Mouse (Mus musculus) erythroblast, embryonic 14.5 days (primary cell): ENCODE results near the gene Ffar3. TPM values are rescaled to one million over a fixed set of nuclear protein-coding genes. Genes with fewer than 3 reads are reported as not detected.

Source experiments
- H3K27me3 ChIP-seq: 2 replicates; pipeline ENCODE4 v1.6.1; 2012; ENCODE audit warnings: inconsistent platforms; ENCODE audit not compliant: control insufficient read depth
- H3K36me3 ChIP-seq: 2 replicates; pipeline ENCODE4 v1.6.1; 2012; ENCODE audit warnings: mild to moderate bottlenecking, inconsistent platforms; ENCODE audit not compliant: control insufficient read depth
- H3K4me1 ChIP-seq: 2 replicates; pipeline ENCODE4 v1.6.1; 2012; ENCODE audit warnings: inconsistent platforms; ENCODE audit not compliant: control insufficient read depth
- H3K4me3 ChIP-seq: replicated peaks from 2 replicates; pipeline ENCODE3; 2012; ENCODE audit warnings: moderate library complexity, mild to moderate bottlenecking, inconsistent platforms
- H3K9me3 ChIP-seq: 2 replicates; pipeline ENCODE4 v1.6.1; 2012; ENCODE audit warnings: low read length, inconsistent platforms, mixed read lengths; ENCODE audit not compliant: control insufficient read depth
- GATA1 ChIP-seq: IDR thresholded peaks from 2 replicates; pipeline ENCODE4 v1.6.1; 2012; ENCODE audit warnings: low read length, inconsistent platforms, mixed read lengths
- TAL1 ChIP-seq: IDR thresholded peaks from 3 replicates; pipeline ENCODE4 v1.6.1; 2012; ENCODE audit warnings: low read length, inconsistent platforms, mixed read lengths
- polyA plus RNA-seq: library from polyadenylated mRNA; stranded (reverse); fragments of >175 nt; gene quantifications from 2 replicates; pipeline ENCODE4 v1.2.3, GENCODE M21; 2012

Gene Ffar3
- polyA plus RNA-seq, 1 experiment: not detected

DNA sequence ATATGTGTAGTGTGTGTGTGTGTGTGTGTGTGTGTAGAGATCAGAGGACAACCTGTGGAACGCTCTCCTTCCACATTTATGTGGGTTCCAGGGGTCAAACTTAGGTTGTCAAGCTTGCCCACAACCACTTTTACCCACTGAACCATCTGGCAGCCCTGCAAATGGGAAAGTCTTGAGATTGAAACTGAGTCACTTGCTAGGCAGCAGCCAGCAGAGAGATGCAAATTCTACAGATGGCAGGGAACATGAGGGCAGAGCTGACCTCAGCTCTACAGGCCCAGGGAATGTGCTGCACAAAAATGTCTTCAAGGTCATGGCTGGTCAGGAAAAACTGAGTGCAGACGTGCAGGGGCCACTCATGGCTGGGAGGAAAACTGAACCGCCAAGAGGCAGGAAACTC is 25.4 kb upstream of the Ffar3 start:
- no peaks in the 10 kb centered on the region for H3K4me1 ChIP-seq
- H3K9me3 ChIP-seq: no peaks in the 10 kb centered on the region
- H3K27me3 ChIP-seq: no peaks in the 10 kb centered on the region
- H3K36me3 ChIP-seq: no peaks in the 10 kb centered on the region
- no peak overlapping the region for H3K4me3 ChIP-seq
- TF ChIP-seq GATA1 (no peak), TAL1 (no peak)

DNA sequence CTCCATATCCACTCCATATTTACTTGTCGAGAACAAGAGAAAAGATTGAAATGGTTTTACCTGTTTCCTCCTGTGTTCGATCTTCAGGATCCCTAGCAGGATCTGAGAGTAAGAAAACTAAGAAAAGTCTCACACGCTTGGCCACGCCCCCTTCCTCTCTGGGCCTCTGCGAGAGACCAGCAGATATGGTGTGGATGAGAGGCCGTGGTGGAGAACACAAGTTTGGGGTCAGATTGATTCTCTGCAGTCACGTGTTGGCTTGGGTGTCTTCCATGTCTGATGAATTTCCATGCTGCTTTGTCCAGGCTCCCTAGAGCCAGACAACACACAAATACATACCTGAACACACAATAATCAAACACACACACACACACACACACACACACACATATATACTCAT is 24.2 kb upstream of the Ffar3 start, which contains the start of gene Cd22:
Gene Cd22 (minus strand): TSS at position 167 of the 400 bp plus-strand sequence.
- TF ChIP-seq TAL1 (no peak), GATA1 (no peak)
- Histone ChIP-seq H3K27me3 (no peaks in the 10 kb centered on the region), H3K36me3 (no peaks in the 10 kb centered on the region), H3K4me3 (no peak within 1 kb of the TSS), H3K9me3 (no peaks in the 10 kb centered on the region), H3K4me1 (no peaks in the 10 kb centered on the region)

DNA sequence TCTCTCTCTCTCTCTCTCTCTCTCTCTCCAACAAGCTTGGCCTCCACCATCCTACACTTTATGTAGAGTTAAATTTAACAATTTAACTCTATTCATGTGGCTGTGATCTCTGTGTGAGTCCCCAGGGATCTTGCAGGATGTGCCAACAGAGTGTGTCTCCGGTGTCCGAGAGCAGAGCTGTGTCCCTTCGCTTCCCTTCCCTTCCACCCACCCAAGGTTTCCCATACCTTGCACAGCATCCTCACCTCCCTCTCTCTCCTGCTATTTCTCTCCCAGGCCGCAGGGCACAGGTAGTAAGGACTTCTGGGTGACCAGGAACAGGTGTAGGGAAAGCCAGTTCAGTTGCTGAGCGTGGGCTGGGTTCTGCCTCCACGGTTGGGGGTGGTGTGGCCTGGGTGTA is 23.0 kb upstream of the Ffar3 start:
- H3K36me3 ChIP-seq: no peaks in the 10 kb centered on the region
- no peak for TF ChIP-seq TAL1
- no peak for TF ChIP-seq GATA1
- H3K27me3 ChIP-seq: no peaks in the 10 kb centered on the region
- H3K9me3 ChIP-seq: no peaks in the 10 kb centered on the region
- no peak overlapping the region for H3K4me3 ChIP-seq
- no peaks in the 10 kb centered on the region for H3K4me1 ChIP-seq

DNA sequence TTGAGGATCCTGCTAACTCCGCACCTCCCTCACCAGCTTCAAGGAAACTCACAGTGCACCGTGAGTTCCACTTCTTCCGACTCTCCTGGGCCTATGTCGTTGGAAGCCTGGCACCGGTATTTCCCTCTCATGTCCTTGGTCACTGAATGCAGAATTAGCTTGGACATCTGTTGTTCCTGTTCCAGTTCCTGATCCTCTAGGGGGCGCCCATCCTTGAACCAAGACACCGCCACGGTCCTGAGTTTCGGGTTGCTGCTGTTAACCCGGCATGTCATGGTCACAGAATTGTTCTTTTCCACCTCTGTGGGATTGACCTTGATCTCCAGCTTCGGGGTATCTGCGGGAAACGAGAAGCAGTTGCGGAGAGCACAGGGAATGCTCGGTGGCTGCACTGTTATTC is 17.1 kb upstream of the Ffar3 start:
- H3K4me3 ChIP-seq: no peak overlapping the region
- no peaks in the 10 kb centered on the region for H3K27me3 ChIP-seq
- TF ChIP-seq TAL1 (no peak), GATA1 (no peak)
- no peaks in the 10 kb centered on the region for H3K4me1 ChIP-seq
- no peaks in the 10 kb centered on the region for H3K36me3 ChIP-seq
- no peaks in the 10 kb centered on the region for H3K9me3 ChIP-seq

DNA sequence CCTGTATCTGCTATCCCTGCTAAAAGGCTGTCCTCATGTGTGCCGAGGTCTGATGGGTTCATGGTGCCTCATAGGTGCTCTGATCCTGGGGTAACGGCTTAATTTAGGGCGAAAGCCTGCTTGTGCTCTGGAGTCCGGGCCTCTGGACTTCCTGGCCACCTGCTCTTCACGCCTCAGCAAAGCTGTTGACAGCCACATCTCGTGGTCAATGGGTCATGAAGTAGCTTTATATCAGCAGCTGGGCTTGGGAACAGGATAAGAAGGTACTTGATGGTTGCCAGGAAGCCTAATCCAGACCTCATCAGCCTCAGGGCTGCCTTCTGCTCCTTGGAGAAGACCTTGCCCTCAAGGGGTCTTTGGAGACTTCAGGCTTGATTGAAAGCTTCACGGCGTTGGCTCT is 7.4 kb upstream of the Ffar3 start:
- H3K36me3 ChIP-seq: no peaks in the 10 kb centered on the region
- TF ChIP-seq GATA1 (no peak), TAL1 (no peak)

DNA sequence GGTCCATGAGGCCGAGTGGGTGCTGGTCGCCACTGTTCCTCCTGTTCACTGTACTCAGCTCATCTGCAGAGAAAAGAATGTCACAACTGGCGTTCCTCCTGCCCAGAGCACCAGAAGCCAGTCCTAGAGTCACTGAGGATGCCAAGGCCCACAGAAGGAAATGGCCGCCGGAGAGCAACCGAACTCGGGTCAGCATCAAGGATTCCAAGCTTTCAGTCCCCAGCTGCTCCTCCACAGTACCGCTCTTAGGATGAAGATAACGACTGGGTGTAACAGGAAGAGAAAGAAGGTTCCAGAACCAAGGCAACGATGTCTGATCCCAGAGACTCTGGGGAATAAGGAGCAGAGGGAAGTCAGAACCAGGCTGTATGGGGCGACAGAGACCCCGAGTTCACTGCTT is 5.5 kb upstream of the Ffar3 start, which contains the start of gene Ffar1:
Gene Ffar1 (minus strand): TSS at position 101 of the 400 bp plus-strand sequence.
- no peak for TF ChIP-seq GATA1
- Histone ChIP-seq H3K27me3 (no peaks in the 10 kb centered on the region), H3K36me3 (no peaks in the 10 kb centered on the region), H3K4me3 (no peak within 1 kb of the TSS), H3K4me1 (peaks cover 3% of the 10 kb centered on the region), H3K9me3 (no peaks in the 10 kb centered on the region)

More for the DNA sequence above, 7.4 kb upstream of the Ffar3 start:
- H3K4me3 ChIP-seq: no peak overlapping the region
- no peaks in the 10 kb centered on the region for H3K27me3 ChIP-seq
- no peaks in the 10 kb centered on the region for H3K9me3 ChIP-seq
- H3K4me1 ChIP-seq: peaks cover 3% of the 10 kb centered on the region

DNA sequence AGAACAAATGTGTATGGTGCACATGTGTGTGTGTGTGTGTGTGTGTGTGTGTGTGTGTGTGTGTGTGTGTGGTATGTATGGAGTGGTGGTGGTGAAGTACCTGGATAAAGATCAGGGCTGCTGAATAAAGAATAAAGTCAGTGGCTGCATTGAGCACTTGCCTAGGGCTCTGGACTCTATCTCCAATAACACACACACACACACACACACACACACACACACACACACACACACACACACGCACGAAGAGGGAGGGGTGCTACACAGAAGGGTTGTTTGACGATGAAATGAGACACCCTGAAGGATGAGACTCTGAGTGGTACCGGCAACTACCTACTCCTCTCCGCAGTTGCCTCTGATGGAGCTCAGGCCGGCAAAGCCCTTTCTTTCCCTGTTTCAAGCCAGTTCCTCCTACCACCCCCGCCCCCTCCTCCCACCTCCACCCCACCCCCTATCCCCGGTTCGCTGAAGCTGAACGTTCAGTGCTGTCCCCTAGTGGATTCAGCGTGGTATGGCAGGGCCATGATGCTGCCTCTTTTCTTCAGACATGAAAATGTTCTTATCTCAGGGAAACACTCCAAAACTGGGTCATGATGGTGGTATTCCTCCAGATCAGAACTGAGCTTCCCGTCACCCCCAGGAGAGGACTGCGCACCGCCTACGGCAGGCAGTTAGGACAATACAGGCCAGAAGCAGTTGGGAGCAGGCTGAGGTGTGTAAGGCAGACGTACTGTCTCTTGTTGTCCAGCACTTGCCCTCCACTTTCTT is 3.8 kb upstream of the Ffar3 start:
- Histone ChIP-seq H3K27me3 (no peaks in the 10 kb centered on the region), H3K9me3 (no peaks in the 10 kb centered on the region), H3K36me3 (no peaks in the 10 kb centered on the region), H3K4me1 (peaks cover 3% of the 10 kb centered on the region), H3K4me3 (no peak overlapping the region)
- no peak for TF ChIP-seq TAL1
- no peak for TF ChIP-seq GATA1

DNA sequence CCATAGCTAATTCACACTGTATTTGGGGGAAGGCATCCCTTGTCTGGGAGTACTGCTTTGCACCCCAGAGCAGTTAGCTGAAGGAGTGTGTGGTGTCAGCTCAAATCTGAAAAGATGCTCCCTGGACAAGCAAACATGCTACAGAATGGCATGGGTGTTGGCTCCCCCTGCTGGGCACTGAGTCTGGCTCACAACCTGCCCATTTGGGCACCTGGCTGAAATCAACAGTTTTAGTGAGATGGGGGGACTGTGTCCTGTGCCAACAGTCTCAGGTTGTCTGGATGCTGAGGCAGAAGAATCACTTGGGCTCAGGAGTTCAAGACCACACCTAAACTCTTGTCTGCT is 3.3 kb upstream of the Ffar3 start:
- TF ChIP-seq TAL1 (no peak), GATA1 (no peak)
- Histone ChIP-seq H3K36me3 (no peaks in the 10 kb centered on the region), H3K4me1 (peaks cover 3% of the 10 kb centered on the region), H3K9me3 (no peaks in the 10 kb centered on the region), H3K27me3 (no peaks in the 10 kb centered on the region), H3K4me3 (no peak overlapping the region)

DNA sequence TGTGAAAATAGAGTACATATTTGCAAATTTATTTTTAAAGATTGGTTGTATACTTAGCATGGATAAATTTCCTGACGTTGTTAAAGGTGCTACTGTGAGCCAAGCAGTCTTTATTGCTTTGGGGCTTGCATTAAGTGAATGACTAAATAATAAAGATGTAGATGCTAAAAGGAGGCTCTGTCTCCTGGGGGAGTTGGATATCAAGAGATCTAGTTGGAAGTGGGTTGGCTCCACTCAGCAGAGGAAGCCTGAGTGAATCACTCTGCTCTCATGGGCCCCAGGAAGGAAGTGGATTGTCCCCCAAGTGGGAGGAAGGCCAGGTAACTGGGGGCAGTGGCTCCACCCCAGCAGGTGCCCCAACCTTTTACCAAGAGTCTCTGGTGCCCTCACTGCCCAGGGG is 1.8 kb upstream of the Ffar3 start:
- Histone ChIP-seq H3K27me3 (no peaks in the 10 kb centered on the region), H3K4me1 (peaks cover 3% of the 10 kb centered on the region), H3K4me3 (no peak overlapping the region), H3K9me3 (no peaks in the 10 kb centered on the region), H3K36me3 (no peaks in the 10 kb centered on the region)
- TF ChIP-seq GATA1: no peak
- no peak for TF ChIP-seq TAL1

DNA sequence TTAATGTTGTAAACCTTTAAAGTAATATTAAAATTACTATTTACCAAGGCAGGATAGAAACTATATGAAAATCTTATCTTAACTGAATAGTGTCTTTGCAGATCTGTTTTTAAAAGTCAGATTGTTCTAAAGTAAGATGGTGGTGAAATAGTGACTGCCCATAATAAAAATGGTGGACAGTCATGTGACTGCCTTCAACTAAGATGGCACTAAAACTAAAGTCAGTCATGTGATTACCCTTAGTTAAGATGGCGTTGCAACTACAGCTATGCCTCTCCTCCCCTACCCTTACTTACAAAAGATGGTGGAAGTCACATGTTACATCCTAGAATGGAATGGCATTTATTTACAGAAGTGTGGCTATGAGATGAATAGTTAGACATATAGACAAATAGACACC is 4.6 kb downstream of the Ffar3 start:
- TF ChIP-seq GATA1: no peak
- TF ChIP-seq TAL1: no peak
- H3K4me1 ChIP-seq: no peaks in the 10 kb centered on the region
- no peaks in the 10 kb centered on the region for H3K36me3 ChIP-seq
- no peaks in the 10 kb centered on the region for H3K27me3 ChIP-seq
- H3K9me3 ChIP-seq: no peaks in the 10 kb centered on the region
- no peak overlapping the region for H3K4me3 ChIP-seq
